Mouse (Mus musculus): ENCODE measurements around the gene Ccdc127.

Gene Ccdc127

DNA sequence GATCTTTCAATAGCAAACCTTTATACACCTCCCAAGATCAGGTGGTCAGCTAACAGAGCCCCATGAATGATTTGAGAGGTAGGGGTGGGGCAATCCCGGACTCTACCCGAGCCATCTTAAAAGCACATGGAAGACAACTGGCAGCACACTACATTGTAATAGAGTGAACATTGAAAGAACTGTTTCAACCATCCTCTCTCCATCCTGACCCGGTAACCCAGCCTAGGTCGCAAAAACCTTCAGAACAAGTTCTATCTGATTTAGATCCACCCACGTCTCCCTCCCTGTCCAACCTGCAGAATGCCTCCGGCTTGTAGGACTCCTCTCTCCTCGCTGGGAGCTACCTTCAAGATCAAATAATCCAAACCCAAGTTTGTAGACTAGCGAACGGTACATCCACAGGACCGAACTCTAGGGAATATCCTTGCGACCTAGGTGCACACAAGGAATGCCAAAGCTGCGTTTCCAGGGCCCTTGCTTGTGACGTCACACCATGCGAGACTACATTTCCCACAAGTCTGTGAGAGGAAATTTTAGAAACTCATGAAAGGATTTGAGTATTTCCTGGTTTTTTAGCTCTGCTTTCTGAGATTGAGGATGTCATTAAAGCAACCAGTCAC is 40.4 kb downstream of the Ccdc127 start, which contains the start of gene Zfp72:
TSS of gene Zfp72 (minus strand) at position 466 of the 620 bp plus-strand sequence.
- peak; percentile 70 for DNase-seq

DNA sequence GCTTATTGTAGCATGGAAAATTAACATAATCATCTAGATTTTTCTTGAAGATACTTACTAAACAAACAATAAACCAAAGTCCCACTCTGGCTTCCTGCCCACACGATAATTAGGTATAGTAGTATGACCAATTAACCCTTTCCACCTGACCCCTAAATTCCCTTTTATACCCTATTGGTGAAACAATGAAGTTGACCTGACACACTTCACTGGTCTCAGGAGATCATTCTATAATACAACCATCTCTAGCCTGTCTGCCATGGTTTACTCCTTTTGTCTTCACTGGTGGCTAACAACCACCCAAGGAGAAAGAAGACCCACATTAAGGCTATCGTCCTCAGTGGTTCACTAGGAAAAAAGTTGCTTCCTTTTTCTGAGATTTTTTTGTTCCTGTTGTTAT is 41.0 kb downstream of the Ccdc127 start:
- no peak for DNase-seq

DNA sequence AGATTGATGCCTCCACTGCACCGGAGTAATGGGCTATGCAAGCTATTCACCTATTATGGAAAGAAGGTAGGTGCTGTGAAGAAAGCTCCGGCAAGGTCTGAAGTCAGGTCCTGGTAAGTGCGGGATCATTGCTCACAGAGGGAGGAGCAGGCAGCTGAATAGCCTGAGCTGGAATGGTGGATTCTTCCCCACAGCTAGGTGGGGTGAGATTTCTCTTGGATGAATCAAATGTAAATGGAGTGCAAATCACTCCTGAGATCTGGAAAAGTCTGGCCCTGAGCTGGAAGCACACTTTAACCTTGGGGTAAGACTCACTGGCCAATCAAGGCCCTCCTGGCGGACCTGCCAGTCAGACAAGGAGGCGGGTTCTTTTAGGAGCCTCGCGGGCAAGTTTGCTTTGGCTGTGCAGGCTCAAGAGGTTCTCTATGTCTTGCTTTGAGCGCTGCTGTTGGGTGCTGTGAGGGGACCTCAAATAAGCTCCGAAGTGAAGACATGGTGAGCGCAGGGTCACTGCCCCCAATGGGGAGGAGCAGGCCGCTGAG is 49.3 kb downstream of the Ccdc127 start, which contains the start of gene Ftl1-ps1:
TSS of gene Ftl1-ps1 (plus strand) at position 397 of the 542 bp plus-strand sequence.
- no peak for DNase-seq

Data from right cerebral cortex, postnatal 14 days (tissue).